Mouse (Mus musculus) thymus, adult 2 months (tissue): ENCODE results near the gene Nkiras1.

ENCODE experiments used
- CTCF ChIP-seq: fragments of 200-500 bp; IDR thresholded peaks from 2 replicates; pipeline ENCODE4 v1.5.1; 2012; ENCODE audit warnings: mild to moderate bottlenecking, control low read depth, low read length, moderate library complexity, borderline replicate concordance; ENCODE audit not compliant: control insufficient read depth, poor library complexity, insufficient read depth; ENCODE audit errors: extremely low read depth
- POLR2A ChIP-seq: fragments of 200-500 bp; IDR thresholded peaks from 2 replicates; pipeline ENCODE4 v1.6.1; 2012; ENCODE audit warnings: mild to moderate bottlenecking, low read length, control low read depth, moderate library complexity; ENCODE audit not compliant: control insufficient read depth, poor library complexity, insufficient read depth; ENCODE audit errors: extremely low read depth

GRCm38 (mm10) chr14:18330789-18331692, 60.1 kb downstream of the Nkiras1 start:
- TF ChIP-seq POLR2A: peak; percentile 24; the same call in 1 of the 2 replicates
- TF ChIP-seq CTCF: no peak
